Mouse (Mus musculus): ENCODE data around the gene Muc5ac.
"Not testable (repeated sequence)": the region's sequence is repeated elsewhere in the genome, so short reads cannot be mapped to it uniquely, and the experiment has no call there.

The Muc5ac gene

DNA sequence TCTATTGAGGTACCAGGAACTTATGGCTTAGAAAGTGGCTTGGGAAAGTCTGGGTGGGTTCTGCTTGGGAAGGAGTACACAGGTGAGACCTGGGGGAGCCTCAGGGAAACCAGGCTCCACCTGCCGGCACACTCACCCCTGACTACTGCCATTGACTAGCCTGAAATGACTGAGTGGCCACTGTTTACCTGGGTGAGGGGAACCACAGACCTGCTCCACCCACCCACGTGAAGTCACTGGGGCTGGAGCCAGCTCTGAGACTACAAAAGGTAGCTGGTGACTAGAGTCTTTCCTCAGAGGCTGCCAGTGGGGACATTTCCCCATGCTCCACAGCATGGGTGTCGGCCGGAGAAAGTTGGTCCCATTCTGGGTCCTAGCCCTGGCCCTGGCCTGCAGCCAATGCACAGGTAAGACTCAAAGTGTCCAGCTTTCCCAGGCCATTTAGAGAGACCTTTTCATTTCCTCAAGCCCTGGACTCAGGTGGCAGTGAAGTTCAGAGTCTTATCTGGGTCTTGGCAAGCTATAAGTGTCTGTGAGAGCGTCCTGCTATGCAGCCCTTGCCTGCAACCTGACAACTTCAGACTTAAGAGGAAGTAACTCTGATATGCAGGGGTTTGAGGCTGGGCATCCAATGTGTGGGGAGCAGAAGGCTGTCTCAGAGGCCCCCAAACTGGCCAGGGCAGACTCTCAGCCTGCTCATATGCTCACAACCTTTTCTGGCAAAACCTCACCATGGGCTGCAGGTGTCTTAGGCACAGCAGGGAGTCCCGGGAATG is at the start of gene Muc5ac:
TSS of gene Muc5ac (plus strand) at position 296 of the 776 bp plus-strand sequence.
- no peak for DNase-seq (ENCODE audit: low spot score in 2 of 2)

DNA sequence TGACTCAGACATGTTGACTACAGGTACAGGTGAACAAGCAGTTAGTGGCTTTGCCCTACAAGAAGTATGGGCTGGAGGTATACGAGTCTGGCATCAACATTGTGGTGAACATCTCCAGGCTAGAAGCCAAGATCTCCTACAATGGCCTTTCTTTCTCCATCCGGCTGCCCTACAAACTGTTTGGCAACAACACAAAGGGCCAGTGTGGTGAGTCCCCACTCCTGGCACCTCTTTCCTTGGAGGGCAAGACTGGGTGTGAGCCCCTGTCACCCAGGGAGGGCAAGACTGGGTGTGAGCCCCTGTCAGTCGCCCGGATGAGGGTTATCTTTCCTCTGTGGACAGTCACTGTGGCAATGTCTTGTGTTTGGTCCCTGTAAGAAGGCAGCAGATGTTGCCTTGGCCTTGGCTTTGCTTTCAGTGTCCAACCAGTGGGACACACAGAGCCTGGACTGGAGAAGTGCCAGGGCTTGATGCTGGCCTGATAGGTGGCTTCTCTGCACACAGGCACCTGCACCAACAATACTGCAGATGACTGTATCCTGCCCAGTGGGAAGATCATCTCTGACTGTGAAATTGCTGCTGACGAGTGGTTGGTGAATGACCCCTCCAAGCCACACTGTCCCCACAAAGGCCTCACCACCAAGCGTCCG is 41.2 kb upstream of the Muc5ac start:
- DNase-seq (ENCODE audit: low spot score in 2 of 2): no peak

DNA sequence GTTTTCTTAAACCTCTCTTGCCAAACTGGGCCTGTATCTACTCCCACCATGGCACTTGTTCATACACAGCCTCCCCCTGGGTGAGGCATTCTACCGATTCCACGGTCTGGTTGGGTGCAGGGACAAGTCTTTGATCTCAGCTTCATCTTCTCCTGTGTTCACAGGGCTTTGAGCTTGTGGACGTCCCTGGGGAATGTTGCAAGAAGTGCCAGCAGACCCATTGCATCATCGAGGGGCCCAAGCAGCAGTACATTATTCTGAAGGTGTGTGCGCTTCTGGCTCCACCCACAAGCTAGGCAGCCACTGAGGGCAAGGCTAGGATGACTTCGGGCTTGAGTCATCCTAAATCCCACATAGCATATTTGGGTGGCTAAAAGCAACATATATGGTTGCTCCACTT is 36.3 kb upstream of the Muc5ac start:
- DNase-seq (ENCODE audit: low spot score in 2 of 2): no peak

DNA sequence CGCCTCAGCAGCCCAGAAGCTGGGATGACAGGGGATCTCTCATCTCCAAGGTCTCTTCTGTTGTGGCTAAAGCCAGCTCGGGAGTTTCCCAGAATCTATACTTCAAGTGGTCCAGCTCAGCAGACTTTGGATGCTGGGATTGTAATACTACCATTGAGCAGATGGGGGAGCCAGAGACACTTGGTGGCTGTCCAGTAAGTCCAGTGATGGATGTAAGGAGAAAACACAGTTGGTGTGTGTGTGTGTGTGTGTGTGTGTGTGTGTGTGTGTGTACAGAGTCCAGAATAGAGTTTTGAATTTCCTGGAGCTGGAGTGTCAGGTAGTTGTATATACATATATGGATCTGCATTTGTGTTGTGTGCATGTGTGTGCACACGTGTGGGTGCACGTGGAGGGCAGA is 32.9 kb upstream of the Muc5ac start:
- peak in 1 of 2 experiments; percentile 52 for DNase-seq (ENCODE audit: low spot score in 2 of 2)

DNA sequence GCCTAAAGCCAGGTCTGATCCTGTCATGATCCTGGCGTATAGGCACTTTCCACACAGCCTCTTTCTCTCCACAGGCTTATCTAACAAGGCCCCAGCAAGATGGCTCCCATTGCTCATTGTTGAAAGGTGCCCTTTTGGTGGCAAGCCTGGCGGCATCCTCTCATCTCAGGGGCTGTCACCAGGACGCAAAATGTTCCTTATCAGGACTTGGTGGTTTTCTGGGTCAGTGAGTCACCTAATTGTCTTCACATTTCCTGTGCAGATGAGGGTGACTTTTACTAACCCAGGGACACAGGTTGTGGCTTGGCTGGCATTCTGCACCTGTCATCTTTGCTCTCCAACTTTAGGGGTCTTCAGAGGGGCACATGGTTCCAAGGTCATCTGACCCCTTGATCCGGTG is 30.5 kb upstream of the Muc5ac start:
- DNase-seq (ENCODE audit: low spot score in 2 of 2): no peak

DNA sequence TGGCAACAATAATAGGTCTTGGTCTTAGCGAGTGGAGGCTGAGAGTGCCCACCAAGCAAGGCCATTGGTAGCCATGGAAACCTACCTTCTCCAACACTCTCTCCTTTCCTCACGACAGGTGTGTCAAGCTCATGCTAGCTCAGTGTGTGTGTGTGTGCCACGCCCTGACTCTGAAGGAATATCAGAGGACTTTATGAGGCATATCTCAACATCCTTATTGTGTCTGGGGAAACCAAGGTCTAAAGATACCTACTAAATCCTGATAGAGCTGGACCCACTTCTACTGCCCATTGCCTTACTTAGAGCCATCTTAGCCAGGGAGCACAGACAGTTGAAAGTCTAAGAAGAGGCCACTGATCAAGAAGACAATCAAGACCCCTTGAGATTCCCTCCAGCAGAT is 18.3 kb upstream of the Muc5ac start:
- DNase-seq (ENCODE audit: low spot score in 2 of 2): no peak

DNA sequence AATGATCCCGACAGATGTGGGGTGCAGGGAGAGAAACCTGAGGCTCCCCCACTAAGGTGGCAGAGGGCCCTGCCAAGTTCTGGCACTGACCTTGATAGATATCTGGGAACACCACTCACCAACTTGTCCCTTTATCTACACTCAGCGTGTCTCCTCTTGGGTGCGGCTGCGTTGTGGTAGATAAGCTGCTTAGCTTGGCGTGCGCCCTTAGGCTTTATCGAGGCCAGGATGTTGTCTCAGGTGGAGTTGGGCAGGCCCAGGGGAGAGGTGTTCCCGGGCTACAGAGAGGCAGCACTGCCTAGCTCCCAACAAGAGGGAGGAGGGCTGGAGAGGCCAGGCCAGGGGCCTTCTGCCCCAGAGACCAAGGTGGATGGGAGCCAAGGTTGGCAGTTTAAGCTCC is 17.8 kb upstream of the Muc5ac start:
- no peak for DNase-seq (ENCODE audit: low spot score in 2 of 2)

DNA sequence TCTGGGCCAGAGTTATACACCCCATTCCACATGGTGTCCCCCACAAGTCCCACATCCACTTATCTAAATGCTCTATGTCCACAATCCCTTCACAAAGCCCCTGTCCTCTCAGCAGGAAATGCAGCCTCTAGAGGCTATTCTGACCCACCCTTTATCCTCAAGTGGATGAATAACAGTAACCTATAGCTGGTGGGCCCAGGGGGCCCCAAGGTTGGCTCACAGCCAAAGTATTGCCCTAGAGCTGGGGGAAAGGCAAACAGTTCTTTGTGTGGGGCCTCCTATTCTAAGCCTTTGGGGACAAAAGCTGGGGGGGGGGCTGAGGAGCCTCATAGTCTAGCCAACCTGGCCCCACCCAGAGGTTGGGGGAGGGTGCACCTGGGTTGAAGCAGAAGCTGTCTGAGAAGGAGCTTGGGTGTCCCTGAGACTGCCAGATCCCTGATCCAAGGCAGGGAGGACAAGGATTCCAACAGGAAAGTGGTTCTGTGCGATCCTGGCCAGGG is 16.7 kb upstream of the Muc5ac start:
- DNase-seq (ENCODE audit: low spot score in 2 of 2): no peak

DNA sequence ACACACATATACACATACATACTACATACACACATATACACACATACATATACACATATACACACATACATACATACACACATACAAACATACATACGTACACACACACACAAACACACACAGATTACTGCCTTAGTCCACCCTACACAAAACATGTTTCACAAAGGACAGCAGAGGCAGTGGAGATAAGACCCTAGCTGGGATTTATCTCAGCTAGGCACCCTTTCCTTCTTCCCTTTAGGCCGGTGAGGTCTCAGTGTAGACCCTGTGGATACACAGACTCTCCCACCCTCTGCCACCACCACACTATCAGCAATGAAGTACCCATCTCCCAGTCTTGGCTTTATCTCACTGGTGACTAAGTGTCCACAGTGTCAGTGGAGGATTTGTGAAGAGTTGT is 13.9 kb upstream of the Muc5ac start:
- DNase-seq (ENCODE audit: low spot score in 2 of 2): no peak

DNA sequence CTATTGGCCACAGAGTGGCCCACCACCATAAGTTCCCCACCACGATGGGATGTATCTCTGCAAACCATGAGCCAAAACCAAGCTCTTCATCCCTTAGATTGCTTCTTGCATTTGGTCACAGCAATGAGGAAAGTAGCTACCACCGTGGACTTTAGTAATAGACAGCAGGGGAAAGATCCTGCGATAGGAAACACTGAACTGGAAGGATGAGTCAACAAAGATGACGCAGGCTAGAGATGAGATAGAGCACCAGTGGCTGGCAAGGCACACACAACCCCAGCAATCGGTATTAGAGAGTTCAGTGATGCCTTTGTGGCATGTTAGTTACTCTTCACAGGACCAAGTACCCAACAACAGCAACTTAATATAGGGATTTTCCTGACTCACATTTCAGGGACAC is 12.6 kb upstream of the Muc5ac start:
- DNase-seq (ENCODE audit: low spot score in 2 of 2): no peak

DNA sequence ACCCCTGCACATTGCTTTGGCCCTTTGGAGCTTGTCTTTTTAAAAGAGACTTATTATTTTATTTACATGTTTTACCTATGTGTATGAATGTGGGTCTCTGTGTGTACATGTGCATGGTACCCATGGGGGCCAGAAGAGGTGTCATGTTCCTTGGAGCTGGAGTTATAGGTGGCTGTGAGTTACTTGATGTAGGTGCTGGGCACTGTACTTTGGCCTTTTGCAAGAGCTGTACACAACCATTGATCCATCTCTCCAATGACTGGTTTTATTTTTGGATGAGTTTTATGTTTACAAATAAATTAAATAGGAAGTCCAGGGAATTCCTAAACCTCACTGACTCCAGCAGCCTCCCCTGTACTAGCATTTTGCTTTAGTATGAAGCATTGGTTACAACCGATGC is 5.5 kb downstream of the Muc5ac start:
- no peak for DNase-seq (ENCODE audit: low spot score in 2 of 2)

DNA sequence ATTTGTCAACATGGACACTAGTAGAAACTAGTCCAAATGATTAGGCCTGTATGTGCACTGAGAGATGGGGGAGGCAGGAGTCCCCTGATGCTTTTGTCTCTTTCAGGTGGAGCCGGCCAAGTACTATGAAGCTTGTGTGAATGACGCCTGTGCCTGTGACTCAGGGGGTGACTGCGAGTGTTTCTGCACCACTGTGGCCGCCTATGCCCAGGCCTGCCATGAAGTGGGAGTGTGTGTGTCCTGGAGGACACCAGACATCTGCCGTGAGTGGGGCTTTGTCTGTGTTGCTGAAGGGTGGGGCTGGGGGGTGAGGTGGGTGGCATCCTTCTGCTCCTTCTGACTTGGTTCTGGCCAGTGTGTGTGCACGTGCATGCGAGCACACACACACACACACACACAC is 14.4 kb downstream of the Muc5ac start:
- no peak for DNase-seq (ENCODE audit: low spot score in 2 of 2)

DNA sequence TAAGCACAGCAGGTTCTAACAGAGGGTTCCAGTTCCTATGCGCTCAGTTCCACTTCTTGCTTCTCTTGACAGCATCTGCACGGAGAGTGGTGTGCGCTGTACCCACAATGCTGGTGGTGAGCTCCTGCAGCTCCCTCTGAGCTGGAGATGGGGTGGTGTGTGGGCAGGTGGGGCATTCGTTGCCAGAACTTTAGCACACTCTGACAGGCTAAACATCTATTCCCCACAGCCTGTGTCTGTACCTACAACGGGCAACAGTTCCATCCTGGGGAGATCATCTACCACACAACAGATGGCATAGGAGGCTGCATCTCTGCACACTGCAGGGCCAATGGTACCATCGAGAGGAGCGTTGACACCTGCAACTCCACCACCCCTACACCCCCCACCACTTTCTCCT is 16.6 kb downstream of the Muc5ac start:
- DNase-seq (ENCODE audit: low spot score in 2 of 2): no peak

DNA sequence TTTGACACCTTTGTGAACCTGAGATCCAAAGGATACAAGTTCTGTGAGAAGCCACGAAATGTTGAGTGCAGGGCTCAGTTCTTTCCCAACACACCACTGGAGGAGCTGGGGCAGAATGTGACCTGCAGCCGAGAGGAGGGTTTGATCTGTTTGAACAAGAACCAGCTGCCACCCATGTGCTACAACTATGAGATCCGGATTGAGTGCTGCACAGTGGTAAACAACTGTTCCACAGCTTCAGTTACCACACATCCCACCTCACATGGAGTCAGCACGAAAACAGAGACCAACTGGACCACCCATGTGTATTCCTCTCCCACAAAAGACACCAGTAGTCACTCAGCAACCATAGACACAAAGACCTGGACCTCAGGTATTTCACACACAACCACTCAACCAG is 19.1 kb downstream of the Muc5ac start:
- not testable (repeated sequence) for DNase-seq (ENCODE audit: low spot score in 2 of 2)

DNA sequence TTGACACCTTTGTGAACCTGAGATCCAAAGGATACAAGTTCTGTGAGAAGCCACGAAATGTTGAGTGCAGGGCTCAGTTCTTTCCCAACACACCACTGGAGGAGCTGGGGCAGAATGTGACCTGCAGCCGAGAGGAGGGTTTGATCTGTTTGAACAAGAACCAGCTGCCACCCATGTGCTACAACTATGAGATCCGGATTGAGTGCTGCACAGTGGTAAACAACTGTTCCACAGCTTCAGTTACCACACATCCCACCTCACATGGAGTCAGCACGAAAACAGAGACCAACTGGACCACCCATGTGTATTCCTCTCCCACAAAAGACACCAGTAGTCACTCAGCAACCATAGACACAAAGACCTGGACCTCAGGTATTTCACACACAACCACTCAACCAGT is 21.2 kb downstream of the Muc5ac start:
- DNase-seq (ENCODE audit: low spot score in 2 of 2): not testable (repeated sequence)

DNA sequence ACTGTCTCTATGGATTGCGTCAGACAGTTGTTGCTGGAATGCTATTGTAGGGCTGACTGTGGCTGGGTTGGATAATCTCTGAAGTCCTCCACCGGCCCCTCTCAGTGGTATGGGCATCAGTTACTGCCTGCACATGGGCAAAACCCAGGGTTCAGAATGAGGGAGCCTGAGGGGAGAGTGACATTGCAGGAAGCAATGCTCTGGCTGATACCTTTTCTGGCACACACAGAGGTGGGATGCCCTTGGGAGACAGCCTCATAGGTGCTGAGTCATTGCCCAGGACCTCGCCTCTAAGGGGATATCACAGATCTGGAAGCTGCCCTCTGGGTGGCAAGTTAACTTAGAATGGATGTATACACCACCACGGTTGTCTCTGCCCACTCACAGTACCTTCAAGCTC is 24.5 kb downstream of the Muc5ac start:
- no peak for DNase-seq (ENCODE audit: low spot score in 2 of 2)

DNA sequence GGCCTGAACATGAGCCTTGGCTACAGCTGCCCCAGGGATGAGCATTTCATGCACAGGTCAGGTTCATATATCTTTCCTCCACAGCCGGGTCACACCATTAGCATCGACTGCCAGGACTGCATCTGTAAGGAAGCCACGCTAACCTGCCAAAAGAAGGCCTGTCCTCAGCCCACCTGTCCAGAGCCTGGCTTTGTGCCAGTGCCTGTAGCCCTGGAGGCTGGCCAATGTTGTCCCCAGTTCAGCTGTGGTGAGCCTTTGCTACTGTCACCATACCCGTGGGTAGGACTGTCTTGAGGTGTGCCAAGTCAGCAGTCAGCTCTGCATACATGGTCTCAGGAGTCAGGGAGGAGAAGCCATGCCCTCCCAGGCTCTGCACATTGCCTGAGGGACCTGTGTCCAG is 26.6 kb downstream of the Muc5ac start:
- no peak for DNase-seq (ENCODE audit: low spot score in 2 of 2)

DNA sequence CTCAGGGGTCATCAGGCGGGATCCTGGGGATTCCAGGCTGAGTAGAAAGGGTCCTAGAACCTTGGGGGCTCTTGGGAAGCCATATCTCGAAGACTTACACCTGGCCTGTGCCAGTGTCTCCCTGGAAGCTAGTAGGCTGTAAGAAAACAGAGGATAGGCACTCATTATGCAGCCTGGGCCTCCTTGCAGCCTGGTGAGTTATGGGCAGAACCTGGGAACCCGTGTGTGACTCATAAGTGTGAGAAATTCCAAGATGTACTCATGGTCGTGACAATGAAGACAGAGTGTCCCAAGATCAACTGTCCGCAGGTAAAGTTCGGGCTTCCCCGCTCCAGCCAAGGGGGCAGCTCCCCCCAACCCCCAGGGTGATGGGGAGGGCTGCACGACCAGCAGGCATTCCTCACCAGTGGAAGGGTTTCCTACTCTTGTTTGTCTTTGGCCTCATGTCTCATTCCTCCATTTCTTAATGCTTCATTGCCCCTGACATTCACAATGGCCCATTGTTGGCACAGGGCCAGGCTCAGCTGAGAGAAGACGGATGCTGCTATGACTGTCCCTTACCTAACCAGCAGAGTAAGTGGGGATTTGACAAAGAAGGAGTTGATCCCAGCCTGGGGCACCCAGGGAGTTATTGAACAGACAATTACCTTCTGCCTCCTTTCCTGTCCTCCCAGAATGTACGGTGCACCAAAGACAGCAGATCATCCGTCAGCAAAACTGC is 28.7 kb downstream of the Muc5ac start:
- no peak for DNase-seq (ENCODE audit: low spot score in 2 of 2)

DNA sequence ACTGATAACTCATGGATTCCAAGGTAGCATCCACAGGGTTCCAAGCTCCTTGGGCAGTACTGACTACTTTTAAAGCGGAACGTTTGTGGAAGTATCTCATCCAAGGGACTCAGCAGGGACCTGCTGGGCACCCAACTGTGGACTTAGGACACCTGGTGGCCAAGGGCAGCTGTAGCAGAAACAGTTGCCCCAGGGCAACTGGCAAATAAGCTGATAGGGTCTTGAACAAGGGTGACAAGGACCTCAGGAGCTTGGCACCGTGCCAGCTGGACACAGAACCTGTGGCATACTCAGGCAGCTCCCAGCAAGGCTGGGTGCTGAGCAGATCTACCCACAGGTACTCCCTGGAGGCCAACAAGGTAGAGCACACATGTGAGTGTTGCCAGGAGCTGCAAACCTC is 29.5 kb downstream of the Muc5ac start:
- no peak for DNase-seq (ENCODE audit: low spot score in 2 of 2)

DNA sequence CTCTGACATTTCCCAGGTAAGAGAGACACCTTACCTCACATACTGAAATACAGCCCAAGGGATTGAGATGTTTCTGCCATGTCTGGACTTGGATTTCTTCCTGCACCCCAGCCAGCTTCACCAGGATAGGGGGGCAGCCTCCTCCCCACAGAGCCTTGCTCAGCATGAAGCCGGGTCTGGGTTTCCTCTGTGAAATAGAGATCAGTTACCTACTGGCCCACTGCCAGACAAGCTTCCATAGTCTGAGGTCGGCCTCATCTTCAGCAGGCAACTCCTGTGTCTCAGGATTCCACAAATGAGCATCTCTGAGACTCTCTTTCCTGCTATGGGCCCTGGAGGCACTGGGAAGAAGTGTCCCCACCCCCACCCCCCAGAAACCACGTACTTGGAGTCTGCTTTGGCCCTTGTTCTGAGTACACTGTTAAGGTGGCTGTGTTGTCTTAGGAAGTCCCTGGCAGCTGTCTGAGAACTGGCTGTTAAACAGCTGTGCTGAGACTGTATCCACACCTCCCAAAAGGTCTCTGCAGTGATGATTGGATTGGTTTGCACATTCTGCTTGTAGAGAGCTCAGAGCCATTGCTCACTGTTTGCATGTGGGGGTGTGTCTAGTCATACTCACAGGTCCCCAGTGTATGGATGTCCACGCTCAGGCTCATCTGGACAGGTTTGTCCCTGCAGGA is 34.0 kb downstream of the Muc5ac start:
- DNase-seq (ENCODE audit: low spot score in 2 of 2): no peak

DNA sequence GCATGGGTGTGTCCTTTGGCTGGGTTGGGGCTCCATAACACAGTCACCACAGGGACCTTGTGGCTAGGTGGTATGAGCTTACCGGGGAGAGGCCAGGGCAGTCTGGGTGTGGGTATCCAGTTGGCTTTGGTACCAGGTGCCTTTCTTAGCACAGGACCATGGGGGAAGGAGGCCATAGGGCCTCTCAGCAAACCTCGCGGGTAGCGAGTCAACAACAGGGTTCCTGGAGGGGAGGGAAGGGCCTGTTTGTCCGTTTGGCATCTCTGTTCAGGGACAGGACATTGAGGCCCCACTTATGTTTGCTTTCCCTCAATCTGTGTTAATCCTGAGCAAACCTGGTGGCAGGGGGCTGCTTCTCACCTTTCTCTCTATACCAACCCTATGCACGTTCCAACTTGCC is 34.9 kb downstream of the Muc5ac start:
- DNase-seq (ENCODE audit: low spot score in 2 of 2): no peak

DNA sequence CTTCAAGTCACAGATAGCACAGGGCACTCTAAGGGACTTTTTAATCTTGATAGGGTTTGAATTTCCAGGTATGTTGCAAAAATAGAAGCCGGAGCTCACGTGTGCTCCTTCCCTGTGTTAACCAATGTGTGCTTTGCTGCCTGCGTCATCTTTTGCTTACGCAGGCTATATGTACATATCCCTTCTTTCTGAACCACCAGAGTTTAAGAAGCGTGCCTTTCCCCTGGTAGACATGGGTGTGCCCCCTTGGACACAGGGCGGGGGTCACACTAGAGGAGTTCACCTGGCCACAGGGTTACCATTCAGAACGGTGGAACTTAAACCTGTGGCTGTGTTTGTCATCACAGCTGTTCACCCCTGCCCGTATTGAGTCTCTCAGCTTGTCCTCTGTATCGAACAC is 35.6 kb downstream of the Muc5ac start:
- DNase-seq (ENCODE audit: low spot score in 2 of 2): no peak

Data from thymus, postnatal 10 days (tissue).